In genomic region chr11:44665156-44665682, GRCm38 (mm10) we compare ENCODE assay signal across 7 mouse cellular contexts. TPM values are rescaled to one million over a fixed set of nuclear protein-coding genes. Genes with fewer than 3 reads are reported as not detected.
A peak's percentile ranks its signal among the peaks of the same experiment; 100 is the strongest.
DNase-seq lines count a peak whose midpoint lies in the region; ATAC-seq and TF ChIP-seq lines count a peak whose summit lies in the region.

No protein-coding gene starts in this region.

- peaks cover 4% of the 10 kb centered on the region; the same call in 1 of the 2 replicates for H3K4me1 ChIP-seq in E14TG2a.4 (replicated peaks; ENCODE audit: low read depth, low read length)
- peaks cover 9% of the 10 kb centered on the region for H3K4me1 ChIP-seq in forebrain, embryonic 15.5 days
- H3K4me1 ChIP-seq in hindbrain, embryonic 12.5 days = peaks cover 48% of the 10 kb centered on the region
- peaks cover 35% of the 10 kb centered on the region for H3K4me1 ChIP-seq in limb, embryonic 15.5 days
- H3K4me1 ChIP-seq in midbrain, postnatal 0 days (ENCODE audit: insufficient read depth, low read length) = no peaks in the 10 kb centered on the region

- H3K9ac ChIP-seq in forebrain, embryonic 15.5 days (replicated peaks) = no peak overlapping the region; the same call in 1 of the 2 replicates
- peak overlapping the region; percentile 55 for H3K9ac ChIP-seq in hindbrain, embryonic 12.5 days
- no peak overlapping the region for H3K9ac ChIP-seq in limb, embryonic 15.5 days
- no peak overlapping the region for H3K9ac ChIP-seq in midbrain, postnatal 0 days (replicated peaks; ENCODE audit: low read length, poor library complexity, severe bottlenecking)

- peak; percentile 49 for DNase-seq in ZHBTc4 (ENCODE audit: low read depth, low spot score)
- DNase-seq in midbrain, postnatal 0 days (ENCODE audit: low spot score) = peak; percentile 61

- H3K9me3 ChIP-seq in E14TG2a.4 (ENCODE audit: low read length) = no peaks in the 10 kb centered on the region
- no peaks in the 10 kb centered on the region for H3K9me3 ChIP-seq in forebrain, embryonic 15.5 days
- no peaks in the 10 kb centered on the region for H3K9me3 ChIP-seq in hindbrain, embryonic 12.5 days (replicated peaks)
- no peaks in the 10 kb centered on the region for H3K9me3 ChIP-seq in limb, embryonic 15.5 days
- H3K9me3 ChIP-seq in midbrain, postnatal 0 days (ENCODE audit: low read length) = no peaks in the 10 kb centered on the region

- ATAC-seq in forebrain, embryonic 15.5 days (replicated peaks) = 0 out of 2 replicates have a peak, but pooled peaks have one; percentile 41
- peak; percentile 74 for ATAC-seq in hindbrain, embryonic 12.5 days (ENCODE audit: low FRiP score)
- peak; percentile 75 for ATAC-seq in limb, embryonic 15.5 days (ENCODE audit: insufficient number of reproducible peaks, low FRiP score, low TSS enrichment, low read depth)
- ATAC-seq in midbrain, postnatal 0 days (ENCODE audit: low FRiP score) = peak; percentile 73; the same call in 1 of the 2 replicates
- ATAC-seq in megakaryocyte progenitor cell, adult 5-6 weeks (replicated peaks; ENCODE audit: poor library complexity) = no peak

- peak overlapping the region; percentile 20; the same call in 1 of the 2 replicates for H3K4me3 ChIP-seq in E14TG2a.4 (replicated peaks; ENCODE audit: low read length)
- H3K4me3 ChIP-seq in forebrain, embryonic 15.5 days = peak overlapping the region; percentile 7; the same call in 1 of the 2 replicates
- peak overlapping the region; percentile 17; the same call in 1 of the 2 replicates for H3K4me3 ChIP-seq in hindbrain, embryonic 12.5 days
- H3K4me3 ChIP-seq in limb, embryonic 15.5 days = peak overlapping the region; percentile 25
- peak overlapping the region; percentile 27 for H3K4me3 ChIP-seq in midbrain, postnatal 0 days (ENCODE audit: low read depth, low read length)

- WGBS in forebrain, embryonic 15.5 days = 2% methylated on average over 18 of the region's 18 CpGs
- WGBS in hindbrain, embryonic 12.5 days = 1% methylated on average over 18 of the region's 18 CpGs
- WGBS in limb, embryonic 15.5 days = 6% methylated on average over 18 of the region's 18 CpGs
- whole genome bisulfite sequencing in midbrain, postnatal 0 days = 6% methylated on average over 18 of the region's 18 CpGs

- peaks cover 48% of the 10 kb centered on the region for H3K27me3 ChIP-seq in E14TG2a.4 (ENCODE audit: insufficient read depth, low read length)
- peaks cover 71% of the 10 kb centered on the region for H3K27me3 ChIP-seq in forebrain, embryonic 15.5 days
- no peaks in the 10 kb centered on the region for H3K27me3 ChIP-seq in hindbrain, embryonic 12.5 days
- H3K27me3 ChIP-seq in limb, embryonic 15.5 days = no peaks in the 10 kb centered on the region
- H3K27me3 ChIP-seq in midbrain, postnatal 0 days (ENCODE audit: insufficient read depth, low read length) = no peaks in the 10 kb centered on the region

- peak overlapping the region; percentile 37 for H3K4me2 ChIP-seq in forebrain, embryonic 15.5 days (replicated peaks)
- H3K4me2 ChIP-seq in hindbrain, embryonic 12.5 days (replicated peaks) = peak overlapping the region; percentile 54
- H3K4me2 ChIP-seq in limb, embryonic 15.5 days = peak overlapping the region; percentile 48
- peak overlapping the region; percentile 55 for H3K4me2 ChIP-seq in midbrain, postnatal 0 days (ENCODE audit: low read depth, low read length, poor library complexity, severe bottlenecking)

- H3K36me3 ChIP-seq in E14TG2a.4 (ENCODE audit: insufficient read depth, low read length) = no peaks in the 10 kb centered on the region
- H3K36me3 ChIP-seq in forebrain, embryonic 15.5 days = no peaks in the 10 kb centered on the region
- H3K36me3 ChIP-seq in hindbrain, embryonic 12.5 days = no peaks in the 10 kb centered on the region
- no peaks in the 10 kb centered on the region for H3K36me3 ChIP-seq in limb, embryonic 15.5 days
- no peaks in the 10 kb centered on the region for H3K36me3 ChIP-seq in midbrain, postnatal 0 days (ENCODE audit: insufficient read depth, low read length)

- no peak overlapping the region for H3K27ac ChIP-seq in forebrain, embryonic 15.5 days (replicated peaks)
- H3K27ac ChIP-seq in hindbrain, embryonic 12.5 days = peak overlapping the region; percentile 76
- H3K27ac ChIP-seq in limb, embryonic 15.5 days = peak overlapping the region; percentile 74
- no peak overlapping the region for H3K27ac ChIP-seq in midbrain, postnatal 0 days (ENCODE audit: low read depth, low read length)

- no peak for TF ChIP-seq CTCF in E14TG2a.4 (conservative IDR thresholded peaks at IDR 0.05; ENCODE audit: low read length)
- no peak for TF ChIP-seq CTCF in midbrain, postnatal 0 days (IDR thresholded peaks at IDR 0.05)

RNA-seq across cellular contexts. Expression of gene Ebf1, which starts 48.1 kb away (rescaled TPM):
- 35.6 and 44.7 TPM in 2 replicates for polyA plus RNA-seq in forebrain, embryonic 15.5 days (2015; fragmentation: Nextera tagmentation; extraction: Ambion mirVana)
- polyA plus RNA-seq in hindbrain, embryonic 12.5 days (2016; fragmentation: Nextera tagmentation; extraction: Ambion mirVana) = 111 and 122 TPM in 2 replicates
- 54.1 and 65.0 TPM in 2 replicates for polyA plus RNA-seq in limb, embryonic 15.5 days (2015; fragmentation: Nextera tagmentation; extraction: Ambion mirVana)
- total RNA-seq in midbrain, postnatal 0 days (2014; rRNA removed) = 27.1 and 27.2 TPM in 2 replicates
- polyA plus RNA-seq in midbrain, postnatal 0 days (2015; fragmentation: Nextera tagmentation; extraction: Ambion mirVana) = 30.0 and 30.5 TPM in 2 replicates
- total RNA-seq in megakaryocyte progenitor cell, adult 5-6 weeks (2015) = 0.02 and 0.29 TPM in 2 replicates
- 0.24 TPM in 1 of 2 replicates, not detected in the other for total RNA-seq in megakaryocyte progenitor cell, adult 5-6 weeks (2017)

Comparison
In these comparisons a context has a peak if more than half of its experiments do, and no peak if none do; other contexts are left out.
1. H3K27ac ChIP-seq: peak in hindbrain, embryonic 12.5 days (single experiment) and limb, embryonic 15.5 days (single experiment); none in forebrain, embryonic 15.5 days (single experiment) and midbrain, postnatal 0 days (single experiment).
2. Peak in every context shown above with its lines, with median percentiles within 50 percentile points of each other: H3K4me3 ChIP-seq and H3K4me2 ChIP-seq.